Mouse (Mus musculus) kidney, postnatal 0 days (tissue): ENCODE data around the gene Rprd1b. TPM values are rescaled to one million over a fixed set of nuclear protein-coding genes. Genes with fewer than 3 reads are reported as not detected.

ENCODE experiments used
- ATAC-seq: fragments of 200-750 bp; cut with Nextera tagmentation; replicated peaks from 2 replicates; pipeline ENCODE4 v1.8.0; 2017; ENCODE audit warnings: low read depth, moderate number of reproducible peaks, moderate TSS enrichment, moderate library complexity; ENCODE audit not compliant: low FRiP score
- DNase-seq: peaks from one replicate; pipeline ENCODE4 v3.0.0-alpha.2; 2016; ENCODE audit warnings: low spot score
- H3K27ac ChIP-seq: fragments of 300-500 bp; sonication (generic); 2 replicates; pipeline ENCODE4 v1.5.1; 2014; ENCODE audit warnings: mild to moderate bottlenecking
- H3K27me3 ChIP-seq: fragments of 300-500 bp; sonication (generic); 2 replicates; pipeline ENCODE4 v1.6.1; 2014; ENCODE audit warnings: low read length, mixed read lengths; ENCODE audit not compliant: insufficient read depth
- H3K36me3 ChIP-seq: fragments of 300-500 bp; sonication (generic); 2 replicates; pipeline ENCODE4 v1.6.1; 2014; ENCODE audit warnings: low read length, mixed read lengths; ENCODE audit not compliant: insufficient read depth
- H3K4me1 ChIP-seq: fragments of 300-500 bp; sonication (generic); replicated peaks from 2 replicates; pipeline ENCODE4 v1.6.1; 2014; ENCODE audit warnings: antibody characterized with exemption, low read length, mixed read lengths; ENCODE audit not compliant: insufficient read depth
- H3K4me2 ChIP-seq: fragments of 300-500 bp; sonication (generic); 2 replicates; pipeline ENCODE4 v1.6.1; 2014; ENCODE audit warnings: mild to moderate bottlenecking, low read length, moderate library complexity, mixed read lengths
- H3K4me3 ChIP-seq: fragments of 300-500 bp; sonication (generic); replicated peaks from 2 replicates; pipeline ENCODE4 v1.5.1; 2014; ENCODE audit warnings: low read depth, low read length
- H3K9ac ChIP-seq: fragments of 300-500 bp; sonication (generic); 2 replicates; pipeline ENCODE4 v1.6.1; 2014; ENCODE audit warnings: low read depth, low read length
- H3K9me3 ChIP-seq: fragments of 300-500 bp; sonication (generic); replicated peaks from 2 replicates; pipeline ENCODE4 v1.6.1; 2016; ENCODE audit warnings: low read length, inconsistent platforms, mixed read lengths
- CTCF ChIP-seq: IDR thresholded peaks from 2 replicates; pipeline ENCODE4 v1.5.1; 2016; ENCODE audit warnings: antibody characterized with exemption, low read depth, mild to moderate bottlenecking, moderate library complexity
- WGBS: fragments of 180-500 bp; shearing (Covaris S2); extraction: QIAGEN DNeasy Blood & Tissue Kit; methylation state at CpG from one replicate; pipeline ENCODE4 v1.1.7; 2014; 5-methylcytosine and 5-hydroxymethylcytosine counted together
- polyA plus RNA-seq: library from polyadenylated mRNA; unstranded; fragments of >200 nt; fragmentation: Nextera tagmentation; extraction: Ambion mirVana; gene quantifications from 2 replicates; pipeline ENCODE4 v1.2.1, GENCODE M21; 2015

The Rprd1b gene
- polyA plus RNA-seq, 1 experiment from 2014 or later = 29.6 TPM

GRCm38 (mm10) chr2:158127872-158128271 is 99.6 kb downstream of the Rprd1b start:
- no peak for DNase-seq
- no peak overlapping the region for H3K27ac ChIP-seq
- no peak for TF ChIP-seq CTCF
- H3K4me3 ChIP-seq = no peak overlapping the region
- 83% methylated on average over 7 of the region's 7 CpGs for WGBS
- H3K9me3 ChIP-seq = no peaks in the 10 kb centered on the region
- H3K4me2 ChIP-seq = no peak overlapping the region
- H3K9ac ChIP-seq = no peak overlapping the region
- H3K4me1 ChIP-seq = peaks cover 9% of the 10 kb centered on the region; the same call in 1 of the 2 replicates
- no peaks in the 10 kb centered on the region for H3K27me3 ChIP-seq
- no peak for ATAC-seq
- 0 out of 2 replicates have a peak, but pooled peaks cover 8% of the 10 kb centered on the region for H3K36me3 ChIP-seq

- H3K4me1 ChIP-seq = peaks cover 9% of the 10 kb centered on the region; the same call in 1 of the 2 replicates
- TF ChIP-seq CTCF = no peak
- no peaks in the 10 kb centered on the region for H3K27me3 ChIP-seq
- H3K9me3 ChIP-seq = no peaks in the 10 kb centered on the region
- H3K27ac ChIP-seq = no peak overlapping the region
- DNase-seq (no peak), ATAC-seq (no peak)
- peaks cover 11% of the 10 kb centered on the region; the same call in 1 of the 2 replicates for H3K36me3 ChIP-seq
- H3K4me2 ChIP-seq = no peak overlapping the region
- WGBS = 78% methylated on average over 8 of the region's 8 CpGs
- no peak overlapping the region for H3K4me3 ChIP-seq
- H3K9ac ChIP-seq = no peak overlapping the region
These were observed 100.3 kb downstream of the Rprd1b start for GRCm38 (mm10) chr2:158128461-158129130.

DNA sequence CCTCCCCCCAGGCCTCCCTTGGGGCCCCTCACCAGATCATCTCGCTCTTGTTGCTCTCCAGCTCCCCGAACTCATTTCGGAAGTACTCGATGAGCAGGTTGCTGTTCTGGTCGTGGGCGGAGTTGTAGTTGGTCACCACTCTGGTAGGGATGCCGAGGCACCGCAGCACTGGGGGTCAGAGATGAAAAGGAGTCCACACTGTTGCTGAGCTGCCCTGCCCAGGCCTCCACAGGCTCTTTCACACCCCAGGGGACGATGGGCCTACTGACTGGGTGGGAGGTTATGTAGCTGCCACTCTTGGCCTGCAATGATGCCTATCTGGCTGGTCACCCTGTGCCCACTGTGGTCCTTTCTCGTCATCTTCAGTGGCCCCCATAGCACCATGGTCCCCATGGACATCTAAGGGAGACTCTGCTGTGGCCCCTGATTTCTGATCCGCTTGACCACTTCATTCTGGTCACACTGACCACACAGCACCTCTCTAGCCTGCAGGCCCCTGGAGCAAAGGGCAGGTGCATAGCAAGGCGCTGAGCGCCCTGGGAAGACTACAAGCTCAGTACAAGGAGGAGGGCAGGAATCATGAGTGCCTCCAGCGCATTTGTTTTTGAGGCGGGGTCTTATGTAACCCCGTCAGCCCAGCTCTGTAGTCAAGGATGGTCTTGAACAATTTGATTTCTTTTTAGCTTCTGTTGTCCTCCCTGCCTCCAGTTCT is 101.2 kb downstream of the Rprd1b start:
- Histone ChIP-seq H3K4me3 (no peak overlapping the region), H3K4me1 (peaks cover 9% of the 10 kb centered on the region; the same call in 1 of the 2 replicates), H3K9ac (no peak overlapping the region), H3K27me3 (no peaks in the 10 kb centered on the region), H3K36me3 (peaks cover 18% of the 10 kb centered on the region; the same call in 1 of the 2 replicates), H3K4me2 (no peak overlapping the region), H3K9me3 (no peaks in the 10 kb centered on the region), H3K27ac (no peak overlapping the region)
- no peak for TF ChIP-seq CTCF
- DNase-seq (no peak), ATAC-seq (no peak)
- 82% methylated on average over 16 of the region's 16 CpGs for WGBS

GRCm38 (mm10) chr2:158130391-158130986 is 102.2 kb downstream of the Rprd1b start:
- H3K36me3 ChIP-seq = peaks cover 16% of the 10 kb centered on the region; the same call in 1 of the 2 replicates

DNA sequence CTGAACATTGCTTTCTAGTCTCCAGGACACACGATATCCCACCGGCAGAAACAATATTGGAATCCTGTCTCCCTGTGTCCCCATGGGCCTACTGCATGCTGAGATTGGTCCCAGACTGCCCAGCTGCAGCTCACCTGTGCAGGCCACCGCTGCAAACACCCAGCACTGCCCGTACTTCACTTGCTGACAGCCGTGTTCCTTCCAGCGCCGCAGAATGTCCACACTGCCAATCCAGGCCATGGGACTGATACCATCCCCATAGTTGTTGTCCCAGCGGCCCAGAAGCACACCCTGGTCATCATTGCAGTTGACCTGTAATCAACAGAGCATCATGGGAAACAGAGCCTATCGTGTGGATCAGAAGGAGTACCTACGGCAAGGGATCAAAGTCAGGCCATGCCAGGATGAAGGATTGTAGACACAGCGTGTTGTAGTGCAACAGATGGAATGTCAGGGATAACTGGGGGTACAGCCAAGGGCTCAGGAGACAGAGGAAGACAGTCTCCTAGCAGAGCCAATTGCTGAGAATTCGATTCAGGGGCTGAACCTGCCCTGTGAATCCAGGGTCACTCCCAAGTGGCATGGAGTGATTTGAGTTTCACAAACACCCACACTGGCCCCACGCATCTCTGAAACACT is 103.0 kb downstream of the Rprd1b start:
- no peak for TF ChIP-seq CTCF
- H3K4me3 ChIP-seq = no peak overlapping the region
- H3K27me3 ChIP-seq = no peaks in the 10 kb centered on the region
- ATAC-seq (no peak), DNase-seq (no peak)
- no peaks in the 10 kb centered on the region for H3K9me3 ChIP-seq
- peaks cover 16% of the 10 kb centered on the region; the same call in 1 of the 2 replicates for H3K36me3 ChIP-seq
- peaks cover 16% of the 10 kb centered on the region; the same call in 1 of the 2 replicates for H3K4me1 ChIP-seq
- whole genome bisulfite sequencing = 89% methylated on average over 13 of the region's 13 CpGs
- H3K27ac ChIP-seq = no peak overlapping the region
- H3K9ac ChIP-seq = no peak overlapping the region
- no peak overlapping the region for H3K4me2 ChIP-seq

More at GRCm38 (mm10) chr2:158130391-158130986, 102.2 kb downstream of the Rprd1b start:
- no peak for TF ChIP-seq CTCF
- H3K27ac ChIP-seq = peak overlapping the region; percentile 63; the same call in 1 of the 2 replicates
- no peaks in the 10 kb centered on the region for H3K9me3 ChIP-seq
- WGBS = 41% methylated on average over 5 of the region's 5 CpGs
- no peak overlapping the region for H3K4me2 ChIP-seq
- peak; percentile 69 for ATAC-seq
- H3K4me3 ChIP-seq = no peak overlapping the region
- H3K4me1 ChIP-seq = peaks cover 9% of the 10 kb centered on the region; the same call in 1 of the 2 replicates
- peak; percentile 57 for DNase-seq
- H3K9ac ChIP-seq = no peak overlapping the region
- H3K27me3 ChIP-seq = no peaks in the 10 kb centered on the region

- 81% methylated on average over 10 of the region's 10 CpGs for WGBS
These were observed 104.0 kb downstream of the Rprd1b start for GRCm38 (mm10) chr2:158132320-158132719.

More at GRCm38 (mm10) chr2:158132320-158132719, 104.0 kb downstream of the Rprd1b start:
- no peak overlapping the region for H3K4me3 ChIP-seq
- H3K27ac ChIP-seq = no peak overlapping the region
- no peak for TF ChIP-seq CTCF
- H3K4me1 ChIP-seq = peaks cover 16% of the 10 kb centered on the region; the same call in 1 of the 2 replicates
- H3K4me2 ChIP-seq = no peak overlapping the region
- peaks cover 16% of the 10 kb centered on the region; the same call in 1 of the 2 replicates for H3K36me3 ChIP-seq
- no peak overlapping the region for H3K9ac ChIP-seq
- H3K27me3 ChIP-seq = no peaks in the 10 kb centered on the region
- ATAC-seq = no peak
- H3K9me3 ChIP-seq = no peaks in the 10 kb centered on the region
- DNase-seq = no peak
